Mouse (Mus musculus): ENCODE measurements around the gene Tex45. TPM values are rescaled to one million over a fixed set of nuclear protein-coding genes. Genes with fewer than 3 reads are reported as not detected.

Gene Tex45
- total RNA-seq (2017) = 0.61 TPM in 1 of 2 replicates, not detected in the other

DNA sequence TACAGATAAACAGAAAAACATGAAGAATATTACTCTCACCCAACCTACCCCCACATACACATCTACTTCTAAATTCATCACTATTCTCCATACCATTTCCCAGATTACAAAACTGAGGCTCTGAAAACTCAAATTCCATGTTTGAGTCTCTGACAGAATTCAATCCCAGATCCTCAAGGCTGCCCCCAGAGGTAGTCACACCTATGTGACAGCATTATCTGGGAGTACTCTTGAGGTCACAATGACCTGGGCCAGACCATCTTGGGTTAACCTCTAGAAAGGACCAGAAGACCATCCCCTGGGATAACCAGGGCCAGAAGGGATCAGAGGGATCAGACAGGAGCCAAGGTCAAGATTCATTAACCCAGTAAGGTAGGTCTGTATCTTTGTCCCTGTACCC lies at the start of gene Tex45:
TSS of gene Tex45 (plus strand) at position 301 of the 400 bp plus-strand sequence.
- no peak for ATAC-seq (ENCODE audit: extremely low read depth, insufficient number of reproducible peaks, low FRiP score, poor library complexity, severe bottlenecking)

DNA sequence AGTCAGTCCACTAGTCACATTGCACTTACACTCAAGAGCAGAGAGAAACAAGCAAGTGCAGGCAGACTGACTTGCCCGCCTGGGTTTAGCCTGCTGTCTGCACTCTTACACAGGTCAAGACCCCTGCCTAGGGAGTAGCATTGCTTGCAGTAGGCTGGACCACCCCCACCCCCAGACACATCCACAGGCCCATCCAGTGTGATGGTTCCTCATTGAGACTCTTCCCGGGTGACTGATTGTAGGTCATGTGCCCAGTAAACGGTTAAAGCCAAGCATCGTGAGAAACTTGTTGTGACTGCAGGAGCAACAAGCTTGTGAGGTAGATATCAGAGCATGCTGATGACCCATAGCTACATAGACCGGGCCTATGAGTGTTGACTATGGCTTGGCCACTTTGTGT lies 49.2 kb upstream of the Tex45 start:
- no peak for ATAC-seq (ENCODE audit: extremely low read depth, insufficient number of reproducible peaks, low FRiP score, poor library complexity, severe bottlenecking)

DNA sequence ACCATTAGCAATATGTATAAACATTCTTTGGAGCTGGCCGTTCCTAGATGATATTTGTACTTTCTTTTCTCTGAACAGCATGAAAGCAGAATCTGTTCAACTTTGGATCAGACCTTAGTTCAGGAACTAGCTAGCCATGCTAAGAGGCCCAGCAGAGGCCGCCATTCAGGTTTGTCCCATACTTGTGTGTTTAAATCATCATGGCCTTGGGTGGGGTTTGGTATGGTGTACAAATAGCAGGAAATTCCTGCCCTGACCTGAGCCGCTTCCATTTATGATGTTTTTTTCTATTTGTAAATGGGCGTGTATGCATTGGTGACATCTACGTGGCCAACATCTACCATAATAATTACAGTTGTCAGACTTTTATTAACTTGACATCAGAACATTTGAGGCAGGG lies 45.4 kb upstream of the Tex45 start:
- ATAC-seq (ENCODE audit: extremely low read depth, insufficient number of reproducible peaks, low FRiP score, poor library complexity, severe bottlenecking) = no peak

DNA sequence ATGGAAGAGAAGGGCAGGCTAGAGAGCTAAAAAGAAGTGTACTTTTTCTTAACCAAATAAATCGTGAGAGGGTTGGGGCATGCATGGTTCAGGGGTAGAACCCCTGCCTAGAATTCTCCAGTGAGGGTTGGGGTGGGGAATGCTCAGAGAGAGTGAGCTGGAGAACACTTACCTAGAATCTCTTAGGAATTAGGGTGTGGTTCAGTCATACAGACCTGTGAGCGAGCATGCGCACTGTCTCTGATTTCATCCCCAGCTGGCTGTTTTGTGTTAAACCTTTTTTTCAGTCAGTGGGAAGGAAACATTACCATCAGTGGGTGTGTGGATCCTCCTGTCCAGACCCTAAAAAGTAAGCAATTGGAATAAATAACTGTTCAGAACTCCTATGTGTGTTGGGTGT lies 44.5 kb upstream of the Tex45 start:
- no peak for ATAC-seq (ENCODE audit: extremely low read depth, insufficient number of reproducible peaks, low FRiP score, poor library complexity, severe bottlenecking)

GRCm38 (mm10) chr8:3428426-3428825 lies 42.2 kb upstream of the Tex45 start:
- no peak for ATAC-seq (ENCODE audit: extremely low read depth, insufficient number of reproducible peaks, low FRiP score, poor library complexity, severe bottlenecking)

DNA sequence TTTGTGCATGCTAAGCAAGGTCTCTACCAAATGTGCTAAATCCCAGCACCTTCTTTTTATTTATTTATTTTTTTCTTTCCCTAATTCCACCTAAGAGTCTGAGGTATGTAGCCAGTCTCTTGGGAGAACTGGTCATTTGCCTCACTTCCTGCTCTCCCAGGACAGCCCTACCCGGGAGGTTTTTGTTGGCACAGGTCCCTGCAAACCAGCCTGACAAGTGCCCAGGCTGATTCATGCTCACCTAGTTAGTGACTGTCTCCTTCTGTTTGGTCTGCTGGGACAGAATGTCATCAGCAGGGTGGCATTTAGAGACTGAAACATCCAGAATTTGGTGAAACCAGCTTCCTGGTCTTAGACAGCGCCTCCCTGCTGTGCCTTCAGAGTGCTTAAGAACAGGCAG lies 40.7 kb upstream of the Tex45 start:
- no peak for ATAC-seq (ENCODE audit: extremely low read depth, insufficient number of reproducible peaks, low FRiP score, poor library complexity, severe bottlenecking)

- no peak for ATAC-seq (ENCODE audit: extremely low read depth, insufficient number of reproducible peaks, low FRiP score, poor library complexity, severe bottlenecking)
Measured at GRCm38 (mm10) chr8:3431113-3431512, 39.5 kb upstream of the Tex45 start.

GRCm38 (mm10) chr8:3436492-3436891 lies 34.2 kb upstream of the Tex45 start:
- ATAC-seq (ENCODE audit: extremely low read depth, insufficient number of reproducible peaks, low FRiP score, poor library complexity, severe bottlenecking) = no peak

- ATAC-seq (ENCODE audit: extremely low read depth, insufficient number of reproducible peaks, low FRiP score, poor library complexity, severe bottlenecking) = no peak
Measured at GRCm38 (mm10) chr8:3439510-3439909, 31.2 kb upstream of the Tex45 start.

DNA sequence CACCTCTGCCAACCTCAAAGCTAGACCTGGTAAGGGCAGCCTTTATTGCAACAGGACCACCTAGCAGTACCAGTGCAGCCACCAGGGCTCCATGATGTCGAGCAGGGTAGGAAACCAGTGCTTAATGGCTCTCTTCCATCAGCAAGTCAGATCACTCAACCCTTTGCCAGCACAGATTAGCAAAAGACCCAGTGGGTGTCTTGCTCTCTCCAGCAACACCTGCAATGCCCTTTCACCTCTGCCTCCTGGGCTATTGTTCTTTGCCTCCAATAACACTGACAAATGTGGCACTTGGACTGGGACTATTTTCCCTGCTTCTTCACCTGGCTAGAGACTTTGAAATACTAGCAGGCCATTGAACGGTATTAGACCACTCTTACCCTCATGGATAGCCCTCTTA lies 21.4 kb upstream of the Tex45 start:
- ATAC-seq (ENCODE audit: extremely low read depth, insufficient number of reproducible peaks, low FRiP score, poor library complexity, severe bottlenecking) = no peak

DNA sequence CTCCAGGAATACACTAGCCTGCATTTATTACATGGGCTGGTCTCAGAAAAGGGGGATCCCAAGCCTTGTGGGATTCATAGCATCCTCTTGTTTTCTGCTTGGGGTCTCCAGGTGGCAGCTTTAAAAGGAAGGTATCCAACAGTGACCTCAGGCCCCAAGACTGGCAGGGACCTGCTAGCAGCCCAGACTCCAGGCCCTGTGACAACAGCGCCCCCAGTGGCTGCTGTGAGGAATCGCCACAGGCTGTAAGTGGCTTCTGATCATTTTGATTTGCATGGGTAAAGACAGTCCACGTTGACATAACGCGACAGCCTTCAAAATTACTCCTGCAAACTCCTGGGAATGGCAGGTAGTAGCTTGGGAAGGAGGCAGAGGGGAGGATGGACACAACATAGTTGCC lies 20.0 kb upstream of the Tex45 start:
- ATAC-seq (ENCODE audit: extremely low read depth, insufficient number of reproducible peaks, low FRiP score, poor library complexity, severe bottlenecking) = 0 out of 2 replicates have a peak, but pooled peaks have one; percentile 33

DNA sequence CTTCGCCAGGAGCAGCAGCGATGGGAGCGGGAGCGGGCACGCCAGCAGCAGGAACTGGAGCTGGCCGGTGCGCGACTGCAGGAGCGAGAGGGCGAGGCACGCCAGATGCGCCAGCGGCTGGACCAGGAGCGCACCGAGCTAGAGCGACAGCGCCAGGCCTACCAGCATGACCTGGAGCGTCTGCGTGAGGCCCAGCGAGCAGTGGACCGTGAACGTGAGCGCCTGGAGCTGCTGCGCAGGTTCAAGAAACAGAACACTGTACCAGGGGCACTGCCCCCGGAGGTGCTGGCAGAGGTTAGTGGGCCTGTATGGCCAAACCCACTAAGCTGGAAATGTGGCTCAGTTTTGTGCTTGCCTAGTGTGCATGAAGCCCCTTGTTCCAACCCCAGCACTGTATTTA lies 18.7 kb upstream of the Tex45 start:
- ATAC-seq (ENCODE audit: extremely low read depth, insufficient number of reproducible peaks, low FRiP score, poor library complexity, severe bottlenecking) = no peak

- ATAC-seq (ENCODE audit: extremely low read depth, insufficient number of reproducible peaks, low FRiP score, poor library complexity, severe bottlenecking) = no peak
Measured at GRCm38 (mm10) chr8:3463248-3463647, 7.4 kb upstream of the Tex45 start.

GRCm38 (mm10) chr8:3464309-3464708 lies 6.4 kb upstream of the Tex45 start:
- ATAC-seq (ENCODE audit: extremely low read depth, insufficient number of reproducible peaks, low FRiP score, poor library complexity, severe bottlenecking) = no peak

- peak; percentile 75 for ATAC-seq (ENCODE audit: extremely low read depth, insufficient number of reproducible peaks, low FRiP score, poor library complexity, severe bottlenecking)
Measured at GRCm38 (mm10) chr8:3467006-3467885, 3.4 kb upstream of the Tex45 start, which contains the start of gene Pex11g. Pex11g (minus strand) TSS chr8:3467680.

DNA sequence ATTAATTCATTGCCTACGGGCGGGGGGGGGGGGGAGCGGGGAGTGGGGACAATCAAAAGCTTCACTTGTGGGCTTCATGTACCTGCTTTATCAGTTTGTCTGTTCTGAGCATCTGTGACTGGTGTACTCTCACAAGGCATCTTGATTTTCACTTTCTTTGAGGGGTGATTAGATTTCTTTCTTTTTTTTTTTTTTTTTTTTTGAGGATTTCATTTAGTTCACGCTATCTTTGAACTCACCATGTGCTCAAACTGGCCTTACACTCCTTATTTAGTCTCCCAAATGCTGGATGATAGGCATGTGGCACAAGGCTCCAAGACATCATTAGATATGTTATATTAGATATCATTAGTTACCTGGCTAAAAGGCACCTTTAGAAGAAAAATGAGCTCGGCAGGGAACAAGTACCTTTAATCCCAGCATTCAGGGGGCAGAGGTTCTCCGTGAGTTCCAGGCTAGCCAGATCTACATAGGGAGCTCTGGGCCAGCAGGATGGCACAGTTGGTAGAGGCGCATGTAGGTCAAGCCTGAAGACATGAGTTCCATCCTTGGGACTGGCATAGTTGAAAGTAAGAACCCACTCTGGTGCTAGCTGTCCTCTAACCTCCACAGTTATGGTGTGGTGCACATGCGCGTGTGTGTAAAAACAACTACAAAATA lies 2.6 kb upstream of the Tex45 start:
- no peak for ATAC-seq (ENCODE audit: extremely low read depth, insufficient number of reproducible peaks, low FRiP score, poor library complexity, severe bottlenecking)

- ATAC-seq (ENCODE audit: extremely low read depth, insufficient number of reproducible peaks, low FRiP score, poor library complexity, severe bottlenecking) = no peak
Measured at GRCm38 (mm10) chr8:3468838-3469237, 1.8 kb upstream of the Tex45 start.

DNA sequence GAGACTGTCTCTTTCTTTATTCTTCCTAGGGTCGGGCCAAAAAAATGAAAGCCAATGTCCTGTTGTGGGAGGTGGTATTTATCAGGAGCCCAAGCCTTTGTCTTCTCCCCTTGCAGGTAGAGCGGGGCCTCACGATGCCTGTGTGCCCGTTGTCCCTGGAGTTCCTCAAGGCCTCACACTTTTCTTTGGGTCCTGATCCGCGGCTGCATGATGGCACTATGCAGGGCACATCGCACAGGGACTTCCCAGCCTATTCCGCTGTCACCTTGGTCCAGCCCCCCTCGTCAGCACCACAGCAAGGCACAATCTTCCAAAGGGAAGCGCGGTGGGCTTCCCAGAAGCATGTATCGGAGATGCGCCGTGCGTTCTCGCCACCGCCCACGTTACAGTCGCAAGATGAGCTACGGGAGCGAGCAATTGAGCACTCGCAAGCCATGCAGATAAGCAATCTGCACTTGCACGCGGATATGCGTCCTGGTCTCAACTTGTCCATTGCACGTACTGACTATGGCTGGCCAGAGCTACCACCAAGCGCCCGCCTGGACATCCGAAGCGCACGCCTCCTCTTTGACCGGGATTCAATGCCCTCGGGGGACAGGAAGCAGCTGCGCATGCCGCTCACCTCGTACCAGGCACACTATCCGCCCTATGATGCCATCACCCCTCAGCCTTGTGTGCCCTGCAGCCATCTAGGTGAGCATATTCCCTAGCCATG lies 5.2 kb downstream of the Tex45 start:
- ATAC-seq (ENCODE audit: extremely low read depth, insufficient number of reproducible peaks, low FRiP score, poor library complexity, severe bottlenecking) = 0 out of 2 replicates have a peak, but pooled peaks have one; percentile 10

GRCm38 (mm10) chr8:3480221-3480785 lies 9.6 kb downstream of the Tex45 start:
- no peak for ATAC-seq (ENCODE audit: extremely low read depth, insufficient number of reproducible peaks, low FRiP score, poor library complexity, severe bottlenecking)
